Mouse (Mus musculus) adipose tissue, adult 10 weeks (tissue): Measurements from ENCODE around the gene Polg. TPM values are rescaled to one million over a fixed set of nuclear protein-coding genes. Genes with fewer than 3 reads are reported as not detected.

ENCODE experiments used
- polyA plus RNA-seq: library from polyadenylated mRNA; stranded (reverse); fragments of 350-450 nt; fragmentation: Illumina TruSeq; extraction: RNeasy Lipid Tissue Mini Kit (QIAGEN cat#74804); gene quantifications from one replicate; pipeline ENCODE4 v1.2.3, GENCODE M21; 2014; ENCODE audit warnings: low read depth, low replicate concordance

The Polg gene
- polyA plus RNA-seq = 37.9 TPM

DNA sequence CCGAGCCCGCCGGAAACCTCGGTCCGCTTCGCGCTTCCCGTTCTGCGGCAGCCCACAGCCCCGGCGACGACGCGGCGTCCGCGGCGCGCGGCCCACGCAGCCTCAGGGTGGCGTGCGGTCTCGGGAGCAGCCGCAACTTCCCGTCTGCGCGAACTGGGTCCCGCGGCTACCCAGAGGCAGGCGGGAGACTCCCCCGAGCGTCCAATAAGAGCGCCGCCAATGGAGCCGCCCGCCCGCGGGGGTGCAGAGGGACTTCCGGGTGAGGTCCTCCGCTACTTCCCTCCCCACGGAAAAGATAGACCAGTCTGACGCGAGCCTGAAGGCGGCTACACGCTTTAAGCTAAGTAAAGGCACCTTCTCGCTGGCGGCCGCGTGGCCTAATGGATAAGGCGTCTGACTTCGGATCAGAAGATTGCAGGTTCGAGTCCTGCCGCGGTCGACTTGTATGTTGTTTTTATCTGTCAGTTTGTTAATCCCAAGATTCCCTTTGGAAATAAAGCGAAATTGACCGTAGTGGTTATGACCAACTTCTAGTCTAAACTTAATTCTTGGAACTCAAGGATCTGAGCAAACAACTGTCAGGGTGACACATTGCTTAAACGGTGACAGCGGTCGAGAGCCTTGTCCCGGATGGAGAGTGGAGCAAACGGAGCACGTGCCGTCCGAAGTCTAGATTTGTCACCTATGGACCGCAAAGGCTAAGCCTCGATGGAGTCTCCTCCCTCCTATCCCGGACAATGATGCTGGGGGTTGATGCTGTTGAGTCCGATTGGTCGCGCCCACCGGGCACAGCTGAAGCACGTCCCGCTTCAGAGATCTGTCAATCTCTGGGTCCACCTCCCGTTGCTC, at the start of gene Polg:
TSS of gene Polg (minus strand) at position 310 of the 849 bp plus-strand sequence.

Other genes starting within 250 kb of the Polg start
- 411 TPM for gene Abhd2, start 193.2 kb downstream of the Polg start, polyA plus RNA-seq
- gene Rlbp1, start 79.3 kb downstream of the Polg start, polyA plus RNA-seq = not detected
- gene Fanci, start 74.4 kb downstream of the Polg start, polyA plus RNA-seq = 0.57 TPM
- 183 TPM for gene Rhcg, start 151.3 kb upstream of the Polg start, polyA plus RNA-seq
- 0.32 TPM for gene Ticrr, start 193.8 kb upstream of the Polg start, polyA plus RNA-seq
- 2.1 TPM for gene Kif7, start 249.4 kb upstream of the Polg start, polyA plus RNA-seq